Mouse (Mus musculus) C2C12 (cell line): ENCODE measurements around the gene Stard5. TPM values are rescaled to one million over a fixed set of nuclear protein-coding genes. Genes with fewer than 3 reads are reported as not detected.

Experiments used
- H3K27me3 ChIP-seq: one replicate; pipeline ENCODE4 v1.6.1; 2011; ENCODE audit not compliant: control insufficient read depth, insufficient read depth, insufficient read length
- H3K36me3 ChIP-seq: one replicate; pipeline ENCODE4 v1.6.1; 2011; ENCODE audit not compliant: control insufficient read depth, insufficient read depth
- H3K4me3 ChIP-seq: one replicate; pipeline ENCODE4 v1.5.1; 2011; ENCODE audit warnings: mild to moderate bottlenecking, control low read depth; ENCODE audit not compliant: poor library complexity, insufficient read depth, severe bottlenecking
- H3K79me2 ChIP-seq: one replicate; pipeline ENCODE4 v1.6.1; 2011; ENCODE audit not compliant: control insufficient read depth, insufficient read depth
- H3K79me3 ChIP-seq: one replicate; pipeline ENCODE4 v1.6.1; 2011; ENCODE audit warnings: low read depth, control low read depth
- H3ac ChIP-seq: one replicate; pipeline ENCODE3; 2011; ENCODE audit warnings: low read depth; ENCODE audit not compliant: control insufficient read depth, insufficient read length
- CEBPB ChIP-seq: IDR thresholded peaks from one replicate; pipeline ENCODE4 v1.6.1; 2011; ENCODE audit warnings: low read depth, mild to moderate bottlenecking, control low read depth, moderate library complexity
- CTCF ChIP-seq: IDR thresholded peaks from one replicate; pipeline ENCODE4 v1.5.1; 2011; ENCODE audit not compliant: control insufficient read depth, insufficient read depth, insufficient read length
- FOSL1 ChIP-seq: IDR thresholded peaks from one replicate; pipeline ENCODE4 v1.8.0; 2011; ENCODE audit warnings: mild to moderate bottlenecking, low read length; ENCODE audit not compliant: poor library complexity, insufficient read depth, severe bottlenecking
- MAX ChIP-seq: IDR thresholded peaks from one replicate; pipeline ENCODE4 v1.6.1; 2011; ENCODE audit warnings: mild to moderate bottlenecking, control low read depth
- MYOD1 ChIP-seq: IDR thresholded peaks from one replicate; pipeline ENCODE4 v1.6.1; 2011; ENCODE audit warnings: low read depth; ENCODE audit not compliant: control insufficient read depth, insufficient read length
- MYOG ChIP-seq: IDR thresholded peaks from one replicate; pipeline ENCODE4 v1.6.1; 2011; ENCODE audit not compliant: control insufficient read depth, insufficient read length; ENCODE audit errors: extremely low read depth
- USF1 ChIP-seq: IDR thresholded peaks from one replicate; pipeline ENCODE4 v1.6.1; 2011; ENCODE audit warnings: low read depth, mild to moderate bottlenecking, control low read depth, moderate library complexity
- polyA plus RNA-seq: library from polyadenylated mRNA; unstranded; fragments of >200 nt; fragmentation: generic; extraction: Trizol; gene quantifications from one replicate; pipeline ENCODE4 v1.2.1, GENCODE M21; 2012; ENCODE audit warnings: missing spikeins

Stard5 gene
- polyA plus RNA-seq, 1 experiment: 4.0 TPM

- H3K79me2 ChIP-seq: no peaks in the 10 kb centered on the region
- no peaks in the 10 kb centered on the region for H3K79me3 ChIP-seq
- H3K4me3 ChIP-seq: no peak overlapping the region
- TF ChIP-seq CEBPB (no peak), FOSL1 (no peak), USF1 (no peak), MYOD1 (no peak), CTCF (no peak), MYOG (no peak), MAX (no peak)
- no peak overlapping the region for H3ac ChIP-seq
- H3K27me3 ChIP-seq: no peaks in the 10 kb centered on the region
- H3K36me3 ChIP-seq: no peaks in the 10 kb centered on the region
Observed at GRCm38 (mm10) chr7:83645476-83645875, 13.7 kb downstream of the Stard5 start.

GRCm38 (mm10) chr7:83648807-83649206, 17.0 kb downstream of the Stard5 start:
- no peaks in the 10 kb centered on the region for H3K79me2 ChIP-seq
- no peak for TF ChIP-seq MYOD1
- no peak for TF ChIP-seq MYOG
- TF ChIP-seq CTCF: no peak
- no peak for TF ChIP-seq FOSL1
- no peak for TF ChIP-seq USF1
- no peak for TF ChIP-seq CEBPB
- TF ChIP-seq MAX: no peak
- no peaks in the 10 kb centered on the region for H3K27me3 ChIP-seq
- no peaks in the 10 kb centered on the region for H3K79me3 ChIP-seq
- H3K36me3 ChIP-seq: no peaks in the 10 kb centered on the region
- no peak overlapping the region for H3ac ChIP-seq
- no peak overlapping the region for H3K4me3 ChIP-seq

- Histone ChIP-seq H3K4me3 (no peak overlapping the region), H3K36me3 (no peaks in the 10 kb centered on the region)
- TF ChIP-seq CTCF (no peak), CEBPB (no peak), MYOG (no peak), FOSL1 (no peak), USF1 (no peak), MAX (no peak), MYOD1 (no peak)
Observed at GRCm38 (mm10) chr7:83650638-83651037, 18.9 kb downstream of the Stard5 start.

GRCm38 (mm10) chr7:83652498-83652897, 20.7 kb downstream of the Stard5 start:
- no peak overlapping the region for H3ac ChIP-seq
- no peak overlapping the region for H3K4me3 ChIP-seq
- TF ChIP-seq MYOD1: no peak
- TF ChIP-seq CTCF: no peak
- TF ChIP-seq MAX: no peak
- no peak for TF ChIP-seq FOSL1
- no peak for TF ChIP-seq MYOG
- no peak for TF ChIP-seq USF1
- H3K79me2 ChIP-seq: no peaks in the 10 kb centered on the region
- H3K27me3 ChIP-seq: peaks cover 4% of the 10 kb centered on the region
- no peaks in the 10 kb centered on the region for H3K79me3 ChIP-seq
- no peaks in the 10 kb centered on the region for H3K36me3 ChIP-seq

More at GRCm38 (mm10) chr7:83650638-83651037, 18.9 kb downstream of the Stard5 start:
- Histone ChIP-seq H3K27me3 (peaks cover 4% of the 10 kb centered on the region), H3K79me3 (no peaks in the 10 kb centered on the region), H3K79me2 (no peaks in the 10 kb centered on the region), H3ac (no peak overlapping the region)

GRCm38 (mm10) chr7:83653605-83654051, 21.9 kb downstream of the Stard5 start:
- Histone ChIP-seq H3K36me3 (no peaks in the 10 kb centered on the region), H3K79me3 (no peaks in the 10 kb centered on the region), H3K27me3 (peaks cover 4% of the 10 kb centered on the region), H3K79me2 (no peaks in the 10 kb centered on the region), H3K4me3 (no peak overlapping the region), H3ac (no peak overlapping the region)
- TF ChIP-seq CEBPB (no peak), MAX (no peak), FOSL1 (no peak), USF1 (no peak), MYOD1 (no peak), MYOG (no peak), CTCF (no peak)

- Histone ChIP-seq H3K27me3 (peaks cover 4% of the 10 kb centered on the region), H3K79me2 (no peaks in the 10 kb centered on the region), H3ac (no peak overlapping the region), H3K79me3 (no peaks in the 10 kb centered on the region), H3K4me3 (no peak overlapping the region), H3K36me3 (no peaks in the 10 kb centered on the region)
- TF ChIP-seq MYOD1: no peak
- TF ChIP-seq CTCF: no peak
Observed at GRCm38 (mm10) chr7:83654196-83654595, 22.4 kb downstream of the Stard5 start.
